Mouse (Mus musculus) limb, embryonic 11.5 days (tissue): Measurements from ENCODE around the gene Gm10696. TPM values are rescaled to one million over a fixed set of nuclear protein-coding genes. Genes with fewer than 3 reads are reported as not detected.
"Not testable (repeated sequence)": the region's sequence is repeated elsewhere in the genome, so short reads cannot be mapped to it uniquely, and the experiment has no call there.

Experiments
- ATAC-seq: fragments of 200-750 bp; cut with Nextera tagmentation; 2 replicates; pipeline ENCODE4 v1.8.0; 2017; ENCODE audit warnings: low read depth; ENCODE audit not compliant: insufficient number of reproducible peaks, low FRiP score, low TSS enrichment
- DNase-seq: peaks from one replicate; pipeline ENCODE4 v3.0.0-alpha.2; 2015; ENCODE audit warnings: low spot score
- H3K27ac ChIP-seq: fragments of 300-500 bp; sonication (generic); replicated peaks from 2 replicates; pipeline ENCODE4 v1.5.1; 2014; ENCODE audit warnings: low read depth, mild to moderate bottlenecking, low read length
- H3K27me3 ChIP-seq: fragments of 300-500 bp; sonication (generic); 2 replicates; pipeline ENCODE4 v1.6.1; 2014; ENCODE audit warnings: mild to moderate bottlenecking, low read length, mixed read lengths; ENCODE audit not compliant: control insufficient read depth, insufficient read depth
- H3K36me3 ChIP-seq: fragments of 300-500 bp; sonication (generic); 2 replicates; pipeline ENCODE4 v1.6.1; 2014; ENCODE audit warnings: mild to moderate bottlenecking, low read length, moderate library complexity, mixed read lengths; ENCODE audit not compliant: control insufficient read depth, insufficient read depth
- H3K4me1 ChIP-seq: fragments of 300-500 bp; sonication (generic); 2 replicates; pipeline ENCODE4 v1.6.1; 2014; ENCODE audit warnings: low read length, mixed read lengths; ENCODE audit not compliant: control insufficient read depth, insufficient read depth
- H3K4me2 ChIP-seq: fragments of 300-500 bp; sonication (generic); 2 replicates; pipeline ENCODE4 v1.6.1; 2014; ENCODE audit warnings: low read depth, mild to moderate bottlenecking, moderate library complexity; ENCODE audit not compliant: severe bottlenecking
- H3K4me3 ChIP-seq: fragments of 300-500 bp; sonication (generic); 2 replicates; pipeline ENCODE4 v1.5.1; 2014; ENCODE audit warnings: low read depth, low read length
- H3K9ac ChIP-seq: fragments of 300-500 bp; sonication (generic); 2 replicates; pipeline ENCODE4 v1.6.1; 2014; ENCODE audit warnings: mild to moderate bottlenecking, low read length
- H3K9me3 ChIP-seq: fragments of 300-500 bp; sonication (generic); 2 replicates; pipeline ENCODE4 v1.6.1; 2016; ENCODE audit warnings: low read length; ENCODE audit not compliant: control insufficient read depth
- WGBS: fragments of 180-500 bp; shearing (Covaris S2); extraction: QIAGEN DNeasy Blood & Tissue Kit; methylation state at CpG from one replicate; pipeline ENCODE4 v1.1.7; 2014; 5-methylcytosine and 5-hydroxymethylcytosine counted together
- polyA plus RNA-seq: library from polyadenylated mRNA; unstranded; fragments of >200 nt; fragmentation: Nextera tagmentation; extraction: Ambion mirVana; gene quantifications from 2 replicates; pipeline ENCODE4 v1.2.1, GENCODE M21; 2014

Gm10696 gene
- polyA plus RNA-seq, result not detected in 2 replicates

- H3K27ac ChIP-seq, H3K4me1 ChIP-seq, H3K27me3 ChIP-seq, H3K9ac ChIP-seq, ATAC-seq, H3K36me3 ChIP-seq, DNase-seq, H3K4me3 ChIP-seq, H3K9me3 ChIP-seq, H3K4me2 ChIP-seq: not testable (repeated sequence)
- 83% methylated on average over 1 of the region's 1 CpGs for WGBS
Observed at GRCm38 (mm10) chr3:94178093-94178492, at the start of gene Gm10696. Gene Gm10696, minus strand, starts transcription at chr3:94178193.

DNA sequence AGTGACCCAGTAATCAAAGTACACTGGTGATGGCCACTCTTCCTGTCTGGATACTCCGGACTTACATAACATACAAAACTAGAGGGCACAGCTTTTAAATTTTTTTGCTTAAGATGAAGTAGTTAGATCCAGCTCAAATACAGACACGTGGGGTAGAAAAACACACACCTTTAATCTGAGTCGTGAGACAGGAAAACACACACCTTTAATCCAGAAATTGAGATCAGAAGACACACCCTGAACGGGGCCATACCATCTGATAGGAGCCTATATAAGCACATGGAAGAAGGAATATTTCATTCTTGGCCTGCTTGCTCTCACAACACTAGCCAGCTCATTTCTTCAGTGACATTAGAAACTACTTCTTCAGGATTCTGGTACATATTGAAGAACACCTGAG lies 18.4 kb upstream of the Gm10696 start, which contains the start of gene Gm5286:
Gm5286 (plus strand) TSS at position 301 of the 400 bp plus-strand sequence.
- H3K9me3 ChIP-seq, H3K36me3 ChIP-seq, H3K27me3 ChIP-seq, H3K4me3 ChIP-seq, H3K9ac ChIP-seq, H3K4me2 ChIP-seq, H3K4me1 ChIP-seq, ATAC-seq, H3K27ac ChIP-seq, DNase-seq: not testable (repeated sequence)
- WGBS, result 81% methylated on average over 1 of the region's 4 CpGs

DNA sequence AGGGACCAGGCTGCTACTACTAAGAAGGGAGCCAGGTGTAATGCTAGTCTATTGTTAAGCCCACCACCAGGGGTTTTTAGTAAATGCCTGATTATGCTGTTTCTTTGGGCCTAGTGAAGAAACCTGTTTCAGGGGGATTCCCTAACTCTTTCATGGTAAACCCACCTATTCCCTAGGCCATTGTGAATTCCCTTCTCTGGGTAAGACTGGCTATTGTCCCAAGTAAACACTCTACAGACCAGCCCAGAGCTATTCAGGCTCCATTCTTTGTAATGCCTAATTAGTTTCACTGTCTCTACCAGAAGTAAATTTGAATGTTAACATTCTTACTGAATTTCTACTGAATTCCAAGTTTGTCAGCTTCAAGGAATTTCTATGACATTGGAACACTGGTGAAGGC lies 10.6 kb downstream of the Gm10696 start:
- H3K36me3 ChIP-seq, H3K9me3 ChIP-seq, H3K27ac ChIP-seq, H3K9ac ChIP-seq, H3K4me3 ChIP-seq, DNase-seq, H3K4me1 ChIP-seq, H3K27me3 ChIP-seq, ATAC-seq, H3K4me2 ChIP-seq: not testable (repeated sequence)

Other genes with a start within 250 kb of the Gm10696 start
- gene Gm9117, start 234.7 kb downstream of the Gm10696 start, polyA plus RNA-seq, result not detected in 2 replicates
- gene Tdpoz5, start 216.9 kb downstream of the Gm10696 start, polyA plus RNA-seq, result not detected in 2 replicates
- not detected in 2 replicates for gene Gm9125, start 123.3 kb downstream of the Gm10696 start, polyA plus RNA-seq
- gene Gm10697, start 105.5 kb downstream of the Gm10696 start, polyA plus RNA-seq, result not detected in 2 replicates
- gene Gm5286, start 18.5 kb upstream of the Gm10696 start, polyA plus RNA-seq, result not detected in 2 replicates
- gene Gm4778, start 85.8 kb upstream of the Gm10696 start, polyA plus RNA-seq, result not detected in 2 replicates
- gene Them4, start 131.9 kb upstream of the Gm10696 start, polyA plus RNA-seq, result 8.1 and 9.1 TPM in 2 replicates
- not detected in 2 replicates for gene Them5, start 163.9 kb upstream of the Gm10696 start, polyA plus RNA-seq
- 1.0 and 1.2 TPM in 2 replicates for gene C2cd4d, start 184.2 kb upstream of the Gm10696 start, polyA plus RNA-seq
- 0.44 and 0.85 TPM in 2 replicates for gene Rorc, start 194.6 kb upstream of the Gm10696 start, polyA plus RNA-seq
- not detected in 2 replicates for gene Lingo4, start 220.3 kb upstream of the Gm10696 start, polyA plus RNA-seq
- gene Tdrkh, start 235.1 kb upstream of the Gm10696 start, polyA plus RNA-seq, result 8.5 and 8.7 TPM in 2 replicates